Mouse (Mus musculus) forebrain, embryonic 10.5 days (tissue): ENCODE data around the gene Ncf2. TPM values are rescaled to one million over a fixed set of nuclear protein-coding genes. Genes with fewer than 3 reads are reported as not detected.

Source experiments
- DNase-seq: peaks from one replicate; pipeline ENCODE4 v3.0.0-alpha.2; 2017; ENCODE audit warnings: low spot score; ENCODE audit errors: extremely low spot score
- H3K27ac ChIP-seq: fragments of 300-500 bp; sonication (generic); 2 replicates; pipeline ENCODE4 v1.5.1; 2016; ENCODE audit warnings: mild to moderate bottlenecking
- H3K27me3 ChIP-seq: fragments of 300-500 bp; sonication (generic); 2 replicates; pipeline ENCODE4 v1.6.1; 2016; ENCODE audit warnings: mild to moderate bottlenecking; ENCODE audit not compliant: poor library complexity, severe bottlenecking
- H3K36me3 ChIP-seq: fragments of 300-500 bp; sonication (generic); replicated peaks from 2 replicates; pipeline ENCODE4 v1.6.1; 2016; ENCODE audit warnings: mild to moderate bottlenecking, moderate library complexity
- H3K4me1 ChIP-seq: fragments of 300-500 bp; sonication (generic); 2 replicates; pipeline ENCODE4 v1.6.1; 2016
- H3K4me3 ChIP-seq: fragments of 300-500 bp; sonication (generic); 2 replicates; pipeline ENCODE4 v1.5.1; 2016; ENCODE audit warnings: mild to moderate bottlenecking, moderate library complexity
- H3K9me3 ChIP-seq: fragments of 300-500 bp; sonication (generic); 2 replicates; pipeline ENCODE4 v1.6.1; 2016; ENCODE audit warnings: mild to moderate bottlenecking, moderate library complexity
- WGBS: fragments of 180-500 bp; shearing (Covaris S2); methylation state at CpG from one replicate; pipeline ENCODE4 v1.1.7; 2016; 5-methylcytosine and 5-hydroxymethylcytosine counted together
- polyA plus RNA-seq: library from polyadenylated mRNA; unstranded; fragments of >200 nt; fragmentation: Nextera tagmentation; extraction: Ambion mirVana; gene quantifications from 2 replicates; pipeline ENCODE4 v1.2.1, GENCODE M21; 2016

Ncf2 gene
- polyA plus RNA-seq, 1 experiment from 2014 or later = 2.7 TPM

DNA sequence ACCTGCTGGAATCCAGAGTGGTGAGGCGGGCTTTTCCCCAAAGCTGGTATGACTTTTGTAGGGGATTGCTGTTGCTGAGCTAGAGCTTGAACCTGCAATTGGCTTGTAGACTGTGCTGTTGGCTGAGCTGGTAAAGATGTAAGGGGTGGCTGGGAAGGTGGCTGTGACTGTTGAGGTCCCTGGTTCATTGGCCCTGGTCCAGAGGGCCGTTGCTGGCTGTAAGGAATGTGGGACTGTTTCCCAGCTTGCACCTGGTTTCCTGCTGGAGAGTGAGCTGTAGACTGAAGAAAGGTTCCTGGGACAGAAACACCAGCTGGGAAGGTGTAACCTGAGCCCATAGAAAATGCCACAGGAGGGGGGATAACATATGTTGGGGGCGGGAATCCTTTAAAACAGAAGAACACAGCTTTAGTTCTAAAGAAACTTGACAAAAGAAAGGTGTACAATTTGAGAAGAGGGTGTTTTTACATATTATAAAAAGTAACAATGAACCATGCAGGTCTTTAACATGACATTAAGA lies 45.3 kb downstream of the Ncf2 start:
- Histone ChIP-seq H3K4me1 (no peaks in the 10 kb centered on the region), H3K27ac (no peak overlapping the region), H3K27me3 (no peaks in the 10 kb centered on the region), H3K36me3 (peaks cover 98% of the 10 kb centered on the region), H3K4me3 (no peak overlapping the region), H3K9me3 (no peaks in the 10 kb centered on the region)
- WGBS = 88% methylated on average over 3 of the region's 3 CpGs
- DNase-seq = no peak

DNA sequence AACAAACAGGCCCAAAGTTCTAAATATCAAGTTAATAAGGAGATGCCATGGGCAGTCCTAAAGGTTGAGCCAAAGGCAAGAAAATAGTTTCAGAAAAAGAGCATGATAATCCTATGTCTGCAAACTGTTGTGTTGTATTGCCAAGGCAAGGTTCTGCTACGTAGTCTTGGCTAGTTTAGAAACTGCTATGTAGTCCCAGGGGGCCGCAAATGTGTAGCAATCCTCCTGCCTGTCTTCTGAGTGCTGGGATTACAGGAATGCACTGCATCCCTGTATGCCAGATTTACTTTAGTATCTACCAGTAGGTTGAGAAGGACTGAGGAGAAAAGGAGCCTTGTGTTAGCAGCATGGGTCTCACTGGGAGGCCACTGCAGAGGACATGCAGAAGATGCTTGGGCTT lies 46.9 kb downstream of the Ncf2 start:
- no peaks in the 10 kb centered on the region for H3K27me3 ChIP-seq
- no peak overlapping the region for H3K27ac ChIP-seq
- no peaks in the 10 kb centered on the region for H3K4me1 ChIP-seq
- peaks cover 98% of the 10 kb centered on the region for H3K36me3 ChIP-seq
- no peak for DNase-seq
- WGBS = 96% methylated on average over 2 of the region's 2 CpGs
- no peak overlapping the region for H3K4me3 ChIP-seq
- no peaks in the 10 kb centered on the region for H3K9me3 ChIP-seq

- peaks cover 10% of the 10 kb centered on the region for H3K4me1 ChIP-seq
- no peaks in the 10 kb centered on the region for H3K9me3 ChIP-seq
- H3K4me3 ChIP-seq = no peak overlapping the region
- H3K27ac ChIP-seq = no peak overlapping the region
- peaks cover 55% of the 10 kb centered on the region for H3K36me3 ChIP-seq
- WGBS = 93% methylated on average over 6 of the region's 6 CpGs
- no peak for DNase-seq
- no peaks in the 10 kb centered on the region for H3K27me3 ChIP-seq
These were observed 69.9 kb downstream of the Ncf2 start for GRCm38 (mm10) chr1:152869901-152870300.

GRCm38 (mm10) chr1:152871031-152871430 lies 71.0 kb downstream of the Ncf2 start:
- no peak overlapping the region for H3K4me3 ChIP-seq
- H3K27me3 ChIP-seq = no peaks in the 10 kb centered on the region
- DNase-seq = no peak
- H3K4me1 ChIP-seq = peaks cover 10% of the 10 kb centered on the region
- H3K9me3 ChIP-seq = no peaks in the 10 kb centered on the region
- H3K36me3 ChIP-seq = peaks cover 49% of the 10 kb centered on the region
- no peak overlapping the region for H3K27ac ChIP-seq
- WGBS = 85% methylated on average over 3 of the region's 3 CpGs

Other genes with a start within 250 kb of the Ncf2 start
- gene Apobec4, start 49.6 kb upstream of the Ncf2 start, polyA plus RNA-seq = not detected in 2 replicates
- gene Rgl1, start 33.8 kb upstream of the Ncf2 start, polyA plus RNA-seq = 29.1 TPM in 2 replicates
- 195 and 203 TPM in 2 replicates for gene Arpc5, start 33.7 kb upstream of the Ncf2 start, polyA plus RNA-seq
- 38.0 and 40.3 TPM in 2 replicates for gene Smg7, start 102.5 kb downstream of the Ncf2 start, polyA plus RNA-seq
- gene Nmnat2, start 154.8 kb downstream of the Ncf2 start, polyA plus RNA-seq = 8.0 and 8.7 TPM in 2 replicates